Mouse (Mus musculus): ENCODE measurements around the gene Oxtr. TPM values are rescaled to one million over a fixed set of nuclear protein-coding genes. Genes with fewer than 3 reads are reported as not detected.

Gene Oxtr
- 0.04 and 0.05 TPM in 2 replicates for polyA plus RNA-seq (2015; fragmentation: Nextera tagmentation; extraction: Ambion mirVana)

GRCm38 (mm10) chr6:112489910-112490559 is at the start of gene Oxtr:
Gene Oxtr (minus strand): TSS chr6:112489943.
- no peak for DNase-seq (ENCODE audit: low spot score)

- DNase-seq (ENCODE audit: low spot score): no peak
Observed at GRCm38 (mm10) chr6:112525434-112525833, 35.7 kb upstream of the Oxtr start.

- DNase-seq (ENCODE audit: low spot score): no peak
Observed at GRCm38 (mm10) chr6:112524459-112524858, 34.7 kb upstream of the Oxtr start.

GRCm38 (mm10) chr6:112517991-112518390 is 28.2 kb upstream of the Oxtr start:
- DNase-seq (ENCODE audit: low spot score): no peak

- no peak for DNase-seq (ENCODE audit: low spot score)
Observed at GRCm38 (mm10) chr6:112517572-112517971, 27.8 kb upstream of the Oxtr start.

- no peak for DNase-seq (ENCODE audit: low spot score)
Observed at GRCm38 (mm10) chr6:112516496-112516895, 26.8 kb upstream of the Oxtr start.

GRCm38 (mm10) chr6:112514591-112514990 is 24.8 kb upstream of the Oxtr start:
- DNase-seq (ENCODE audit: low spot score): no peak

GRCm38 (mm10) chr6:112510346-112510745 is 20.6 kb upstream of the Oxtr start:
- no peak for DNase-seq (ENCODE audit: low spot score)

GRCm38 (mm10) chr6:112509590-112510131 is 19.9 kb upstream of the Oxtr start:
- no peak for DNase-seq (ENCODE audit: low spot score)

GRCm38 (mm10) chr6:112507617-112508016 is 17.9 kb upstream of the Oxtr start:
- no peak for DNase-seq (ENCODE audit: low spot score)

- no peak for DNase-seq (ENCODE audit: low spot score)
Observed at GRCm38 (mm10) chr6:112501156-112501555, 11.4 kb upstream of the Oxtr start.

- DNase-seq (ENCODE audit: low spot score): no peak
Observed at GRCm38 (mm10) chr6:112499456-112499855, 9.7 kb upstream of the Oxtr start.

- DNase-seq (ENCODE audit: low spot score): no peak
Observed at GRCm38 (mm10) chr6:112498716-112499115, 9.0 kb upstream of the Oxtr start.

- DNase-seq (ENCODE audit: low spot score): no peak
Observed at GRCm38 (mm10) chr6:112497456-112497855, 7.7 kb upstream of the Oxtr start.

- no peak for DNase-seq (ENCODE audit: low spot score)
Observed at GRCm38 (mm10) chr6:112496291-112497060, 6.7 kb upstream of the Oxtr start.

- DNase-seq (ENCODE audit: low spot score): no peak
Observed at GRCm38 (mm10) chr6:112495219-112495618, 5.5 kb upstream of the Oxtr start.

- no peak for DNase-seq (ENCODE audit: low spot score)
Observed at GRCm38 (mm10) chr6:112494620-112495081, 4.9 kb upstream of the Oxtr start.

- DNase-seq (ENCODE audit: low spot score): no peak
Observed at GRCm38 (mm10) chr6:112493371-112493770, 3.6 kb upstream of the Oxtr start.

GRCm38 (mm10) chr6:112492656-112493055 is 2.9 kb upstream of the Oxtr start:
- DNase-seq (ENCODE audit: low spot score): no peak

- DNase-seq (ENCODE audit: low spot score): no peak
Observed at GRCm38 (mm10) chr6:112491521-112491920, 1.8 kb upstream of the Oxtr start.

GRCm38 (mm10) chr6:112490625-112491242 is 991 bp upstream of the Oxtr start:
- peak; percentile 45 for DNase-seq (ENCODE audit: low spot score)

All from thymus, postnatal 0 days (tissue).